ENCODE assay signal across 7 mouse cellular contexts in the genomic region with DNA sequence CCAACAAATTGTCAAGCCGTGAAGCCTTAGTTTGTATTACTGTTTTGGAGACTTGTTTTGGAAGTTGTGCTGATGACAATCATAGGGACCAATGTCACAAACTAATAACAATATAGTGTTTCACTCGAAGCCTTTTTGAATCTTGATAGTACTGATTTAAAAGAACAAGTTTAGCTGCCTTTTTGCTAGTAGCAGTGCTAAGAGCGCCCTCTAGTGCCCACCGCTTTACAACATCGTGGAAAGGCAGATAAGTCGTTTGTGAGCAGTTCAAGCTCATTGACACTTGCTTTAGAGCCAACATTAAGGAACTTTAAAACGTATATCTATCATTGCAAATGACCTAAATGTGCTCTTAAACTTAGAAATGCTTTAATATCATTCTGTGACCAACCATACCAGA.
A peak's percentile ranks its signal among the peaks of the same experiment; 100 is the strongest.
DNase-seq lines count a peak whose midpoint lies in the region; TF ChIP-seq lines count a peak whose summit lies in the region.

No protein-coding gene starts in this region.

- TF ChIP-seq CTCF in E14TG2a.4 (conservative IDR thresholded peaks at IDR 0.05; ENCODE audit: low read length): peak; percentile 84

- no peaks in the 10 kb centered on the region for H3K36me3 ChIP-seq in E14TG2a.4 (ENCODE audit: insufficient read depth, low read length)

- peak; percentile 66 to 90 for DNase-seq in adrenal gland, adult (ENCODE audit: inconsistent age in 2 of 2, low spot score in 1 of 2)
- DNase-seq in embryo, embryonic 10.5 days (ENCODE audit: low spot score): peak; percentile 90
- peak; percentile 47 to 71 for DNase-seq in gastrocnemius, postnatal 4 days (ENCODE audit: low spot score in 2 of 2)
- peak; percentile 63 to 87 for DNase-seq in layer of hippocampus, adult 8-10 months (ENCODE audit: low spot score in 2 of 2)
- DNase-seq in lung, postnatal 36 days: peak; percentile 83
- peak; percentile 70 to 75 for DNase-seq in right cerebral cortex, postnatal 36 days (ENCODE audit: low spot score in 2 of 2)

- H3K27me3 ChIP-seq in E14TG2a.4 (ENCODE audit: insufficient read depth, low read length): no peaks in the 10 kb centered on the region

- H3K9me3 ChIP-seq in E14TG2a.4 (ENCODE audit: low read length): no peaks in the 10 kb centered on the region

- H3K4me3 ChIP-seq in E14TG2a.4 (replicated peaks; ENCODE audit: low read length): no peak overlapping the region

- H3K4me1 ChIP-seq in E14TG2a.4 (replicated peaks; ENCODE audit: low read depth, low read length): no peaks in the 10 kb centered on the region
